Mouse (Mus musculus) adrenal gland, postnatal 25 days (tissue): ENCODE measurements around the gene Elof1. TPM values are rescaled to one million over a fixed set of nuclear protein-coding genes. Genes with fewer than 3 reads are reported as not detected.
"Not testable (repeated sequence)": the region's sequence is repeated elsewhere in the genome, so short reads cannot be mapped to it uniquely, and the experiment has no call there.

Experiments used
- DNase-seq: peaks from one replicate; pipeline ENCODE4 v3.0.0; 2021; ENCODE audit warnings: mixed read lengths
- long read RNA-seq: library from polyadenylated mRNA; stranded (forward); transcript quantifications from one replicate; pipeline ENCODE4 v2.0.0, GENCODE M21; 2021
- total RNA-seq: library from RNA; stranded (reverse); gene quantifications from 2 replicates; pipeline ENCODE4 v1.2.3, GENCODE M21; 2021

The Elof1 gene
- 75.1 and 75.8 TPM in 2 replicates for total RNA-seq
- long read RNA-seq, transcript Elof1-201 (3 exons, 888 nt), result major isoform, 53 of 71 reads
- long read RNA-seq, partial matches to known transcripts, result 0 of 71 reads
- long read RNA-seq, other reads (novel, unspliced or antisense), result 7 of 71 reads

GRCm38 (mm10) chr9:22116740-22117426 lies at the start of gene Elof1:
TSS of gene Elof1 (minus strand) at chr9:22117172.
- DNase-seq, result peak; percentile 91

GRCm38 (mm10) chr9:22166686-22167085 lies 49.7 kb upstream of the Elof1 start:
- no peak for DNase-seq

GRCm38 (mm10) chr9:22165964-22166363 lies 49.0 kb upstream of the Elof1 start:
- no peak for DNase-seq

- peak; percentile 58 for DNase-seq
Observed at GRCm38 (mm10) chr9:22164711-22165668, 48.0 kb upstream of the Elof1 start.

GRCm38 (mm10) chr9:22162912-22163311 lies 45.9 kb upstream of the Elof1 start:
- DNase-seq, result no peak

GRCm38 (mm10) chr9:22162305-22162704 lies 45.3 kb upstream of the Elof1 start:
- no peak for DNase-seq

- DNase-seq, result no peak
Observed at GRCm38 (mm10) chr9:22161299-22161698, 44.3 kb upstream of the Elof1 start.

- DNase-seq, result no peak
Observed at GRCm38 (mm10) chr9:22157516-22158265, 40.7 kb upstream of the Elof1 start.

GRCm38 (mm10) chr9:22156497-22157245 lies 39.7 kb upstream of the Elof1 start, which contains the start of gene Pigyl:
TSS of gene Pigyl (plus strand) at chr9:22156846.
- peak; percentile 99 for DNase-seq

- DNase-seq, result peak; percentile 62
Observed at GRCm38 (mm10) chr9:22155614-22156013, 38.6 kb upstream of the Elof1 start.

GRCm38 (mm10) chr9:22153810-22154209 lies 36.8 kb upstream of the Elof1 start:
- no peak for DNase-seq

GRCm38 (mm10) chr9:22150946-22151345 lies 34.0 kb upstream of the Elof1 start:
- no peak for DNase-seq

GRCm38 (mm10) chr9:22150249-22150693 lies 33.3 kb upstream of the Elof1 start:
- DNase-seq, result not testable (repeated sequence)

- no peak for DNase-seq
Observed at GRCm38 (mm10) chr9:22149426-22150248, 32.7 kb upstream of the Elof1 start.

- no peak for DNase-seq
Observed at GRCm38 (mm10) chr9:22144304-22144965, 27.5 kb upstream of the Elof1 start.

GRCm38 (mm10) chr9:22143108-22144037 lies 26.4 kb upstream of the Elof1 start:
- DNase-seq, result peak; percentile 92

GRCm38 (mm10) chr9:22139746-22140145 lies 22.8 kb upstream of the Elof1 start:
- no peak for DNase-seq

GRCm38 (mm10) chr9:22138480-22138879 lies 21.5 kb upstream of the Elof1 start:
- DNase-seq, result no peak
